Mouse (Mus musculus) bone marrow macrophage, adult 2 months (primary cell): Measurements from ENCODE around the gene Ifrd2. TPM values are rescaled to one million over a fixed set of nuclear protein-coding genes. Genes with fewer than 3 reads are reported as not detected.
A peak's percentile ranks its signal among the peaks of the same experiment; 100 is the strongest.

Experiments
- H3K27ac ChIP-seq: 2 replicates; pipeline ENCODE4 v1.5.1; 2012; ENCODE audit warnings: low read depth, low read length; ENCODE audit not compliant: insufficient read depth
- H3K4me1 ChIP-seq: 2 replicates; pipeline ENCODE4 v1.6.1; 2012; ENCODE audit warnings: low read length; ENCODE audit not compliant: control insufficient read depth, insufficient read depth
- H3K4me3 ChIP-seq: 2 replicates; pipeline ENCODE4 v1.5.1; 2012; ENCODE audit warnings: mild to moderate bottlenecking, low read length, moderate library complexity; ENCODE audit not compliant: insufficient read depth
- CTCF ChIP-seq: IDR thresholded peaks from 2 replicates; pipeline ENCODE4 v1.5.1; 2012; ENCODE audit warnings: low read depth, mild to moderate bottlenecking, low read length, moderate library complexity
- POLR2A ChIP-seq: IDR thresholded peaks from 2 replicates; pipeline ENCODE4 v1.6.1; 2012; ENCODE audit warnings: mild to moderate bottlenecking, low read depth, low read length, borderline replicate concordance
- polyA plus RNA-seq: library from polyadenylated mRNA; stranded (reverse); fragments of >200 nt; gene quantifications from 2 replicates; pipeline ENCODE4 v1.2.4, GENCODE M21; 2012; ENCODE audit not compliant: missing spikeins, insufficient read depth, insufficient read length

The Ifrd2 gene
- polyA plus RNA-seq, 1 experiment: 8.6 TPM

GRCm38 (mm10) chr9:107575579-107576356 is 11.7 kb upstream of the Ifrd2 start:
- H3K27ac ChIP-seq: no peak overlapping the region
- TF ChIP-seq CTCF (no peak), POLR2A (no peak)

GRCm38 (mm10) chr9:107576357-107577107 is 10.9 kb upstream of the Ifrd2 start, which contains the start of gene Hyal1:
Gene Hyal1, plus strand, starts transcription at chr9:107576927.
- peak within 1 kb of the TSS; percentile 29 for H3K4me3 ChIP-seq
- TF ChIP-seq CTCF (no peak), POLR2A (no peak)
- H3K27ac ChIP-seq: no peak within 1 kb of the TSS
- H3K4me1 ChIP-seq: peaks cover 36% of the 10 kb centered on the region

More at GRCm38 (mm10) chr9:107575579-107576356, 11.7 kb upstream of the Ifrd2 start:
- Histone ChIP-seq H3K4me3 (no peak overlapping the region), H3K4me1 (peaks cover 40% of the 10 kb centered on the region)

GRCm38 (mm10) chr9:107577871-107578270 is 9.6 kb upstream of the Ifrd2 start:
- peaks cover 34% of the 10 kb centered on the region for H3K4me1 ChIP-seq
- no peak overlapping the region for H3K27ac ChIP-seq
- no peak overlapping the region for H3K4me3 ChIP-seq
- TF ChIP-seq POLR2A (no peak), CTCF (no peak)

GRCm38 (mm10) chr9:107578587-107578986 is 8.9 kb upstream of the Ifrd2 start, which contains the start of gene Naa80:
Gene Naa80, plus strand, starts transcription at chr9:107578887.
- H3K4me3 ChIP-seq: peak within 1 kb of the TSS; percentile 2; the same call in 1 of the 2 replicates
- H3K4me1 ChIP-seq: peaks cover 29% of the 10 kb centered on the region
- TF ChIP-seq CTCF (no peak), POLR2A (no peak)
- peak within 1 kb of the TSS; percentile 84 for H3K27ac ChIP-seq

- Histone ChIP-seq H3K27ac (peak overlapping the region; percentile 84), H3K4me1 (peaks cover 25% of the 10 kb centered on the region), H3K4me3 (peak overlapping the region; percentile 2; the same call in 1 of the 2 replicates)
- TF ChIP-seq POLR2A (no peak), CTCF (no peak)
Measured at GRCm38 (mm10) chr9:107579023-107579900, 8.2 kb upstream of the Ifrd2 start.

- TF ChIP-seq POLR2A (0 out of 2 replicates have a peak, but pooled peaks have one; percentile 75), CTCF (0 out of 2 replicates have a peak, but pooled peaks have one; percentile 8)
- Histone ChIP-seq H3K4me3 (peak within 1 kb of the TSS; percentile 69), H3K4me1 (peaks cover 17% of the 10 kb centered on the region), H3K27ac (peak within 1 kb of the TSS; percentile 84)
Measured at GRCm38 (mm10) chr9:107580501-107581317, 6.7 kb upstream of the Ifrd2 start, which contains the start of gene Hyal3. Gene Hyal3, plus strand, starts transcription at chr9:107580818.

- TF ChIP-seq POLR2A (no peak), CTCF (no peak)
- peak overlapping the region; percentile 69 for H3K4me3 ChIP-seq
- peaks cover 19% of the 10 kb centered on the region for H3K4me1 ChIP-seq
- H3K27ac ChIP-seq: peak overlapping the region; percentile 84; the same call in 1 of the 2 replicates
Measured at GRCm38 (mm10) chr9:107581584-107581983, 5.9 kb upstream of the Ifrd2 start.

- H3K4me1 ChIP-seq: peaks cover 21% of the 10 kb centered on the region
- TF ChIP-seq CTCF: no peak
- no peak for TF ChIP-seq POLR2A
- no peak overlapping the region for H3K4me3 ChIP-seq
- H3K27ac ChIP-seq: no peak overlapping the region
Measured at GRCm38 (mm10) chr9:107582509-107583062, 4.9 kb upstream of the Ifrd2 start.

GRCm38 (mm10) chr9:107583174-107583573 is 4.3 kb upstream of the Ifrd2 start:
- no peak overlapping the region for H3K4me3 ChIP-seq
- no peak overlapping the region for H3K27ac ChIP-seq
- no peak for TF ChIP-seq CTCF
- no peak for TF ChIP-seq POLR2A
- peaks cover 21% of the 10 kb centered on the region for H3K4me1 ChIP-seq
